In genomic region chr7:27644471-27644870, GRCm38 (mm10) we compare ENCODE assay signal across 23 mouse cellular contexts. TPM values are rescaled to one million over a fixed set of nuclear protein-coding genes. Genes with fewer than 3 reads are reported as not detected.
DNase-seq lines count a peak whose midpoint lies in the region; ATAC-seq and TF ChIP-seq lines count a peak whose summit lies in the region.
"Had no signal": no experiment of that assay in that cellular context is flagged by ENCODE, and none has a peak within 500 bp of the region (broad histone marks: within the 10 kb centered on the region; RNA-seq: fewer than 3 reads in every experiment).

No protein-coding gene starts in this region.

- H3K9me3 ChIP-seq in liver, postnatal 0 days (ENCODE audit: low read length) = no peaks in the 10 kb centered on the region
- H3K9me3 ChIP-seq in E14TG2a.4 (ENCODE audit: low read length) = no peaks in the 10 kb centered on the region
- H3K9me3 ChIP-seq in hindbrain, embryonic 13.5 days = no peaks in the 10 kb centered on the region
- no peaks in the 10 kb centered on the region for H3K9me3 ChIP-seq in hindbrain, embryonic 10.5 days
- H3K9me3 ChIP-seq: embryonic facial prominence, embryonic 15.5 days; hindbrain, embryonic 15.5 days; liver, embryonic 13.5 days; megakaryocyte, embryonic 14.5 days had no signal

- 50% methylated on average over 1 of the region's 1 CpGs for WGBS in liver, postnatal 0 days (ENCODE audit: insufficient replicate concordance)
- WGBS in hindbrain, embryonic 13.5 days = 64% methylated on average over 1 of the region's 1 CpGs
- 59% methylated on average over 1 of the region's 1 CpGs for WGBS in hindbrain, embryonic 10.5 days

- no peak overlapping the region for H3K4me2 ChIP-seq in liver, postnatal 0 days (ENCODE audit: low read depth, low read length)
- H3K4me2 ChIP-seq in hindbrain, embryonic 13.5 days = no peak overlapping the region
- H3K4me2 ChIP-seq: embryonic facial prominence, embryonic 15.5 days; hindbrain, embryonic 15.5 days; liver, embryonic 13.5 days had no signal

- H3K27ac ChIP-seq in liver, postnatal 0 days (ENCODE audit: low read depth) = no peak overlapping the region
- no peak overlapping the region for H3K27ac ChIP-seq in hindbrain, embryonic 13.5 days
- H3K27ac ChIP-seq in hindbrain, embryonic 10.5 days = no peak overlapping the region
- H3K27ac ChIP-seq: embryonic facial prominence, embryonic 15.5 days; hindbrain, embryonic 15.5 days; liver, embryonic 13.5 days had no signal

- peak; percentile 22 for DNase-seq in CD4-positive, CD25-positive, alpha-beta regulatory T cell, adult 2 months (ENCODE audit: low read depth, low spot score)
- DNase-seq in liver, postnatal 0 days = no peak
- DNase-seq in liver = no peak
- no peak for DNase-seq in hindbrain, embryonic 10.5 days (ENCODE audit: low spot score)
- DNase-seq: cerebellum, adult 11-12 months; heart, adult 11 months; kidney, adult 2 months; kidney, postnatal 4 days; layer of hippocampus, postnatal 36 days; left cerebral cortex, postnatal 4 days; liver, embryonic 13.5 days; retina, postnatal 1 day; thymus, postnatal 4 days had no signal

- no peaks in the 10 kb centered on the region for H3K4me1 ChIP-seq in liver, postnatal 0 days (ENCODE audit: insufficient read depth)
- peaks cover 36% of the 10 kb centered on the region for H3K4me1 ChIP-seq in E14TG2a.4 (replicated peaks; ENCODE audit: low read depth, low read length)
- H3K4me1 ChIP-seq in hindbrain, embryonic 13.5 days (replicated peaks) = 0 out of 2 replicates have a peak, but pooled peaks cover 2% of the 10 kb centered on the region
- no peaks in the 10 kb centered on the region for H3K4me1 ChIP-seq in hindbrain, embryonic 10.5 days (replicated peaks)
- H3K4me1 ChIP-seq: embryonic facial prominence, embryonic 15.5 days; hindbrain, embryonic 15.5 days; liver, embryonic 13.5 days; megakaryocyte, embryonic 14.5 days had no signal

- H3K9ac ChIP-seq in liver, postnatal 0 days (replicated peaks) = no peak overlapping the region
- no peak overlapping the region for H3K9ac ChIP-seq in hindbrain, embryonic 13.5 days
- H3K9ac ChIP-seq: embryonic facial prominence, embryonic 15.5 days; hindbrain, embryonic 15.5 days; liver, embryonic 13.5 days had no signal

- TF ChIP-seq EP300 in liver, postnatal 0 days (IDR thresholded peaks at IDR 0.05; ENCODE audit: low read depth) = no peak

- peak; percentile 28 for TF ChIP-seq CTCF in liver, postnatal 0 days (IDR thresholded peaks at IDR 0.05; ENCODE audit: low read depth)
- TF ChIP-seq CTCF in E14TG2a.4 (conservative IDR thresholded peaks at IDR 0.05; ENCODE audit: low read length) = peak; percentile 39

- H3K4me3 ChIP-seq in liver, postnatal 0 days (ENCODE audit: low read depth, low read length) = no peak overlapping the region
- H3K4me3 ChIP-seq in E14TG2a.4 (replicated peaks; ENCODE audit: low read length) = no peak overlapping the region
- H3K4me3 ChIP-seq in hindbrain, embryonic 13.5 days = no peak overlapping the region
- no peak overlapping the region for H3K4me3 ChIP-seq in hindbrain, embryonic 10.5 days
- H3K4me3 ChIP-seq: embryonic facial prominence, embryonic 15.5 days; hindbrain, embryonic 15.5 days; liver, embryonic 13.5 days; megakaryocyte, embryonic 14.5 days had no signal

- no peaks in the 10 kb centered on the region for H3K27me3 ChIP-seq in liver, postnatal 0 days (ENCODE audit: insufficient read depth, low read length)
- H3K27me3 ChIP-seq in E14TG2a.4 (ENCODE audit: insufficient read depth, low read length) = no peaks in the 10 kb centered on the region
- H3K27me3 ChIP-seq in hindbrain, embryonic 13.5 days = no peaks in the 10 kb centered on the region
- no peaks in the 10 kb centered on the region for H3K27me3 ChIP-seq in hindbrain, embryonic 10.5 days (ENCODE audit: insufficient read depth, poor library complexity, severe bottlenecking)
- H3K27me3 ChIP-seq: embryonic facial prominence, embryonic 15.5 days; hindbrain, embryonic 15.5 days; liver, embryonic 13.5 days; megakaryocyte, embryonic 14.5 days; Patski had no signal

- no peak for ATAC-seq in CD4-positive, CD25-positive, alpha-beta regulatory T cell, adult 4 months
- no peak for ATAC-seq in liver, postnatal 0 days
- ATAC-seq in granulocyte monocyte progenitor cell, adult 5-6 weeks (replicated peaks; ENCODE audit: poor library complexity, severe bottlenecking) = peak; percentile 55
- ATAC-seq in hindbrain, embryonic 13.5 days (ENCODE audit: low FRiP score) = no peak
- ATAC-seq: Patski had no signal

- H3K36me3 ChIP-seq in liver, postnatal 0 days (replicated peaks; ENCODE audit: insufficient read depth, low read length) = no peaks in the 10 kb centered on the region
- H3K36me3 ChIP-seq in E14TG2a.4 (ENCODE audit: insufficient read depth, low read length) = 0 out of 2 replicates have a peak, but pooled peaks cover 4% of the 10 kb centered on the region
- peaks cover 5% of the 10 kb centered on the region for H3K36me3 ChIP-seq in hindbrain, embryonic 13.5 days
- H3K36me3 ChIP-seq in hindbrain, embryonic 10.5 days = peaks cover 6% of the 10 kb centered on the region; the same call in 1 of the 2 replicates
- H3K36me3 ChIP-seq: embryonic facial prominence, embryonic 15.5 days; hindbrain, embryonic 15.5 days; liver, embryonic 13.5 days had no signal

RNA-seq across cellular contexts. Expression of gene Ttc9b, which starts 9.2 kb away (rescaled TPM):
- polyA plus RNA-seq in CD4-positive, CD25-positive, alpha-beta regulatory T cell, adult 4 months (2017; shearing (Covaris generic)) = not detected
- not detected in 2 replicates for polyA plus RNA-seq in liver, postnatal 0 days (2015; fragmentation: Nextera tagmentation; extraction: Ambion mirVana)
- not detected in 2 replicates for total RNA-seq in granulocyte monocyte progenitor cell, adult 5-6 weeks (2014; fragmentation: Nextera tagmentation)
- not detected in 2 replicates for total RNA-seq in granulocyte monocyte progenitor cell, adult 5-6 weeks (2017)
- polyA plus RNA-seq in hindbrain, embryonic 13.5 days (2015; fragmentation: Nextera tagmentation; extraction: Ambion mirVana) = 50.2 and 52.0 TPM in 2 replicates
- 3.3 and 10.9 TPM in 2 replicates for polyA plus RNA-seq in hindbrain, embryonic 10.5 days (2016; fragmentation: Nextera tagmentation; extraction: Ambion mirVana)
- total RNA-seq: monocyte, adult 5-6 weeks; neutrophil, adult 5-6 weeks had no signal
- polyA plus RNA-seq: kidney, adult 2 months had no signal

RNA-seq across cellular contexts. Expression of gene Map3k10, which starts 29.9 kb away (rescaled TPM):
- 1 to 10 TPM in 1 of 2 experiments, under 1 TPM in 1; 0.76 to 1.5 TPM for polyA plus RNA-seq in CD4-positive, CD25-positive, alpha-beta regulatory T cell, adult 4 months (2017; shearing (Covaris generic))
- polyA plus RNA-seq in liver, postnatal 0 days (2015; fragmentation: Nextera tagmentation; extraction: Ambion mirVana) = 1.7 and 2.2 TPM in 2 replicates
- 3.2 and 3.5 TPM in 2 replicates for total RNA-seq in granulocyte monocyte progenitor cell, adult 5-6 weeks (2014; fragmentation: Nextera tagmentation)
- total RNA-seq in granulocyte monocyte progenitor cell, adult 5-6 weeks (2017) = 4.9 and 5.0 TPM in 2 replicates
- polyA plus RNA-seq in hindbrain, embryonic 13.5 days (2015; fragmentation: Nextera tagmentation; extraction: Ambion mirVana) = 13.0 and 13.2 TPM in 2 replicates
- polyA plus RNA-seq in hindbrain, embryonic 10.5 days (2016; fragmentation: Nextera tagmentation; extraction: Ambion mirVana) = 8.3 and 10.6 TPM in 2 replicates

RNA-seq across cellular contexts. Expression of gene Zfp607b, which starts 44.7 kb away (rescaled TPM):
- polyA plus RNA-seq in CD4-positive, CD25-positive, alpha-beta regulatory T cell, adult 4 months (2017; shearing (Covaris generic)) = 1 to 10 TPM; 3.0 to 3.6 TPM
- polyA plus RNA-seq in liver, postnatal 0 days (2015; fragmentation: Nextera tagmentation; extraction: Ambion mirVana) = 0.46 and 0.78 TPM in 2 replicates
- 0.66 and 1.7 TPM in 2 replicates for total RNA-seq in granulocyte monocyte progenitor cell, adult 5-6 weeks (2014; fragmentation: Nextera tagmentation)
- total RNA-seq in granulocyte monocyte progenitor cell, adult 5-6 weeks (2017) = 0.69 and 7.9 TPM in 2 replicates
- polyA plus RNA-seq in hindbrain, embryonic 13.5 days (2015; fragmentation: Nextera tagmentation; extraction: Ambion mirVana) = 10.8 and 12.1 TPM in 2 replicates
- 5.2 and 6.6 TPM in 2 replicates for polyA plus RNA-seq in hindbrain, embryonic 10.5 days (2016; fragmentation: Nextera tagmentation; extraction: Ambion mirVana)

RNA-seq across cellular contexts. Expression of gene Akt2, which starts 53.1 kb away (rescaled TPM):
- polyA plus RNA-seq in CD4-positive, CD25-positive, alpha-beta regulatory T cell, adult 4 months (2017; shearing (Covaris generic)) = 10 to 100 TPM; 39.2 to 57.3 TPM
- polyA plus RNA-seq in liver, postnatal 0 days (2015; fragmentation: Nextera tagmentation; extraction: Ambion mirVana) = 24.0 and 25.5 TPM in 2 replicates
- 36.1 and 48.5 TPM in 2 replicates for total RNA-seq in granulocyte monocyte progenitor cell, adult 5-6 weeks (2014; fragmentation: Nextera tagmentation)
- 43.7 and 45.4 TPM in 2 replicates for total RNA-seq in granulocyte monocyte progenitor cell, adult 5-6 weeks (2017)
- polyA plus RNA-seq in hindbrain, embryonic 13.5 days (2015; fragmentation: Nextera tagmentation; extraction: Ambion mirVana) = 68.0 and 71.0 TPM in 2 replicates
- 89.0 and 93.5 TPM in 2 replicates for polyA plus RNA-seq in hindbrain, embryonic 10.5 days (2016; fragmentation: Nextera tagmentation; extraction: Ambion mirVana)
